Comparison of ENCODE assay signal across 18 mouse cellular contexts in the genomic region with DNA sequence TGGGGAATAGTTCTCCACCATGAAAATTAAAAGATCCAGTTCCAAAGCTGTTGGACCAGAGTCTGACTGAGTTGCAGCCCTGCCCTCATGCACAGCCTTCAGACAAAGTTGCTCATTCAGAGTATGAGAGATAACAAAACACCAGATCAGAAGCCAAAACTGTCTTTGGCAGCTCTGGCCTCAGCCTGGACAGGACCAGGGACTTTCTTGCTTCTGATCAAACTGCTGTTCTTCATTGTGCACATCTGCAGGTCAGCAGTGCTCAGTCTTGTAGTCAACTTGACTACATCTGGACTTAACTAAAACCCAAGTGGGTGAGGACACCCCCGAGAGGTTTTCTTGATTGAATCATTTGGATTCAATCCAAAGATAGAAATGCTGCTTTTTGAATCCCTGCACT.
DNase-seq lines count a peak whose midpoint lies in the region; ATAC-seq and TF ChIP-seq lines count a peak whose summit lies in the region.
"Had no signal": no experiment of that assay in that cellular context is flagged by ENCODE, and none has a peak within 500 bp of the region (broad histone marks: within the 10 kb centered on the region; RNA-seq: fewer than 3 reads in every experiment).

No protein-coding gene starts in this region.

- 44% methylated on average over 1 of the region's 1 CpGs for WGBS in embryonic facial prominence, embryonic 11.5 days
- 53% methylated on average over 1 of the region's 1 CpGs for WGBS in embryonic facial prominence, embryonic 10.5 days
- 44% methylated on average over 1 of the region's 1 CpGs for WGBS in limb, embryonic 14.5 days
- WGBS in limb, embryonic 10.5 days: 53% methylated on average over 1 of the region's 1 CpGs
- 22% methylated on average over 1 of the region's 1 CpGs for WGBS in embryonic facial prominence, embryonic 14.5 days

- no peaks in the 10 kb centered on the region for H3K9me3 ChIP-seq in embryonic facial prominence, embryonic 11.5 days (replicated peaks; ENCODE audit: control insufficient read depth, low read length)
- no peaks in the 10 kb centered on the region for H3K9me3 ChIP-seq in embryonic facial prominence, embryonic 10.5 days
- H3K9me3 ChIP-seq in limb, embryonic 14.5 days (ENCODE audit: control insufficient read depth, low read length): no peaks in the 10 kb centered on the region
- no peaks in the 10 kb centered on the region for H3K9me3 ChIP-seq in limb, embryonic 10.5 days (replicated peaks)
- no peaks in the 10 kb centered on the region for H3K9me3 ChIP-seq in embryonic facial prominence, embryonic 14.5 days (ENCODE audit: control insufficient read depth, low read length)
- H3K9me3 ChIP-seq: forebrain, embryonic 13.5 days; hindbrain, embryonic 13.5 days; limb, embryonic 15.5 days; neural tube, embryonic 12.5 days had no signal

- H3K4me2 ChIP-seq in embryonic facial prominence, embryonic 11.5 days (ENCODE audit: low read depth, low read length): no peak overlapping the region
- H3K4me2 ChIP-seq in limb, embryonic 14.5 days (replicated peaks; ENCODE audit: low read depth, low read length, severe bottlenecking): no peak overlapping the region
- H3K4me2 ChIP-seq in embryonic facial prominence, embryonic 14.5 days (ENCODE audit: low read depth, low read length): no peak overlapping the region
- H3K4me2 ChIP-seq: forebrain, embryonic 13.5 days; hindbrain, embryonic 13.5 days; limb, embryonic 15.5 days; neural tube, embryonic 12.5 days had no signal

- DNase-seq in embryonic facial prominence, embryonic 11.5 days (ENCODE audit: low spot score): peak; percentile 36
- no peak for DNase-seq in embryonic facial prominence, embryonic 10.5 days (ENCODE audit: low spot score)
- peak; percentile 31 for DNase-seq in limb, embryonic 14.5 days (ENCODE audit: low spot score)
- DNase-seq in limb, embryonic 10.5 days (ENCODE audit: low spot score): no peak
- peak; percentile 53 for DNase-seq in embryonic facial prominence, embryonic 14.5 days (ENCODE audit: low spot score)
- DNase-seq in skeletal muscle tissue, adult 2 months (ENCODE audit: low read depth, low spot score): peak; percentile 63
- no peak for DNase-seq in thymus, postnatal 10 days (ENCODE audit: low spot score in 2 of 2)
- DNase-seq in adrenal gland, postnatal 25 days: no peak
- DNase-seq: cerebellum, adult 11-12 months; kidney, postnatal 4 days; right cerebral cortex, postnatal 14 days; thymus, postnatal 36 days had no signal

- H3K27me3 ChIP-seq in embryonic facial prominence, embryonic 11.5 days (ENCODE audit: control insufficient read depth, insufficient read depth, low read length): no peaks in the 10 kb centered on the region
- H3K27me3 ChIP-seq in embryonic facial prominence, embryonic 10.5 days (replicated peaks; ENCODE audit: low read depth, poor library complexity, severe bottlenecking): no peaks in the 10 kb centered on the region
- H3K27me3 ChIP-seq in limb, embryonic 14.5 days (ENCODE audit: control insufficient read depth, insufficient read depth, low read length): no peaks in the 10 kb centered on the region
- no peaks in the 10 kb centered on the region for H3K27me3 ChIP-seq in limb, embryonic 10.5 days (ENCODE audit: low read depth, poor library complexity, severe bottlenecking)
- H3K27me3 ChIP-seq in embryonic facial prominence, embryonic 14.5 days (replicated peaks; ENCODE audit: control insufficient read depth, insufficient read depth, low read length): no peaks in the 10 kb centered on the region
- H3K27me3 ChIP-seq: forebrain, embryonic 13.5 days; hindbrain, embryonic 13.5 days; limb, embryonic 15.5 days; neural tube, embryonic 12.5 days had no signal

- no peak overlapping the region for H3K4me3 ChIP-seq in embryonic facial prominence, embryonic 11.5 days (ENCODE audit: low read depth, low read length)
- no peak overlapping the region for H3K4me3 ChIP-seq in embryonic facial prominence, embryonic 10.5 days
- no peak overlapping the region for H3K4me3 ChIP-seq in limb, embryonic 14.5 days (replicated peaks; ENCODE audit: low read length)
- H3K4me3 ChIP-seq in limb, embryonic 10.5 days: no peak overlapping the region
- no peak overlapping the region for H3K4me3 ChIP-seq in embryonic facial prominence, embryonic 14.5 days (ENCODE audit: low read depth, low read length)
- H3K4me3 ChIP-seq: forebrain, embryonic 13.5 days; hindbrain, embryonic 13.5 days; limb, embryonic 15.5 days; neural tube, embryonic 12.5 days had no signal

- no peak for TF ChIP-seq POLR2A in limb, embryonic 14.5 days (IDR thresholded peaks at IDR 0.05; ENCODE audit: borderline replicate concordance, extremely low read depth, insufficient read depth, insufficient read length)

- H3K27ac ChIP-seq in embryonic facial prominence, embryonic 11.5 days (replicated peaks; ENCODE audit: low read depth, low read length): no peak overlapping the region
- H3K27ac ChIP-seq in embryonic facial prominence, embryonic 10.5 days (replicated peaks): no peak overlapping the region
- H3K27ac ChIP-seq in limb, embryonic 14.5 days (replicated peaks; ENCODE audit: low read depth, low read length): no peak overlapping the region
- H3K27ac ChIP-seq in limb, embryonic 10.5 days: no peak overlapping the region
- H3K27ac ChIP-seq in embryonic facial prominence, embryonic 14.5 days (replicated peaks; ENCODE audit: low read depth, low read length): no peak overlapping the region
- H3K27ac ChIP-seq: forebrain, embryonic 13.5 days; hindbrain, embryonic 13.5 days; limb, embryonic 15.5 days; neural tube, embryonic 12.5 days had no signal

- H3K4me1 ChIP-seq in embryonic facial prominence, embryonic 11.5 days (ENCODE audit: control insufficient read depth, insufficient read depth, low read length): no peaks in the 10 kb centered on the region
- peaks cover 7% of the 10 kb centered on the region for H3K4me1 ChIP-seq in embryonic facial prominence, embryonic 10.5 days
- H3K4me1 ChIP-seq in limb, embryonic 14.5 days (ENCODE audit: control insufficient read depth, insufficient read depth, low read length): 0 out of 2 replicates have a peak, but pooled peaks cover 5% of the 10 kb centered on the region
- peaks cover 7% of the 10 kb centered on the region for H3K4me1 ChIP-seq in limb, embryonic 10.5 days
- H3K4me1 ChIP-seq in embryonic facial prominence, embryonic 14.5 days (ENCODE audit: control insufficient read depth, insufficient read depth, low read length): peaks cover under 1% of the 10 kb centered on the region
- H3K4me1 ChIP-seq: forebrain, embryonic 13.5 days; hindbrain, embryonic 13.5 days; limb, embryonic 15.5 days; neural tube, embryonic 12.5 days had no signal

- H3K9ac ChIP-seq in embryonic facial prominence, embryonic 11.5 days (replicated peaks; ENCODE audit: low read length): no peak overlapping the region
- no peak overlapping the region for H3K9ac ChIP-seq in limb, embryonic 14.5 days (ENCODE audit: low read depth, low read length, severe bottlenecking)
- H3K9ac ChIP-seq in embryonic facial prominence, embryonic 14.5 days (ENCODE audit: low read depth, low read length): no peak overlapping the region
- H3K9ac ChIP-seq: forebrain, embryonic 13.5 days; hindbrain, embryonic 13.5 days; limb, embryonic 15.5 days; neural tube, embryonic 12.5 days had no signal

- ATAC-seq in embryonic facial prominence, embryonic 11.5 days (replicated peaks; ENCODE audit: insufficient number of reproducible peaks, low FRiP score, low TSS enrichment, low read depth): no peak
- ATAC-seq in limb, embryonic 14.5 days (ENCODE audit: low FRiP score, low read depth): no peak
- ATAC-seq in embryonic facial prominence, embryonic 14.5 days (ENCODE audit: low read depth): 0 out of 2 replicates have a peak, but pooled peaks have one; percentile 53
- ATAC-seq: activated CD4-positive, CD25-positive, alpha-beta regulatory T cell, adult 4 months; forebrain, embryonic 13.5 days; Patski had no signal

- H3K36me3 ChIP-seq in embryonic facial prominence, embryonic 11.5 days (replicated peaks; ENCODE audit: control insufficient read depth, insufficient read depth, low read depth, low read length): no peaks in the 10 kb centered on the region
- H3K36me3 ChIP-seq in embryonic facial prominence, embryonic 10.5 days (replicated peaks): no peaks in the 10 kb centered on the region
- no peaks in the 10 kb centered on the region for H3K36me3 ChIP-seq in limb, embryonic 14.5 days (ENCODE audit: control insufficient read depth, insufficient read depth, low read length)
- H3K36me3 ChIP-seq in limb, embryonic 10.5 days: no peaks in the 10 kb centered on the region
- H3K36me3 ChIP-seq in embryonic facial prominence, embryonic 14.5 days (ENCODE audit: control insufficient read depth, insufficient read depth, low read length): no peaks in the 10 kb centered on the region
- H3K36me3 ChIP-seq: hindbrain, embryonic 13.5 days; limb, embryonic 15.5 days; neural tube, embryonic 12.5 days had no signal

Comparison
In these comparisons a context has a peak if more than half of its experiments do, and no peak if none do; other contexts are left out.
1. DNase-seq: peak in embryonic facial prominence, embryonic 11.5 days (single experiment), limb, embryonic 14.5 days (single experiment), embryonic facial prominence, embryonic 14.5 days (single experiment) and skeletal muscle tissue, adult 2 months (single experiment); none in embryonic facial prominence, embryonic 10.5 days (single experiment), limb, embryonic 10.5 days (single experiment), thymus, postnatal 10 days (0 of 2) and adrenal gland, postnatal 25 days (single experiment).